ENCODE assay signal across 8 mouse cellular contexts in the genomic region with DNA sequence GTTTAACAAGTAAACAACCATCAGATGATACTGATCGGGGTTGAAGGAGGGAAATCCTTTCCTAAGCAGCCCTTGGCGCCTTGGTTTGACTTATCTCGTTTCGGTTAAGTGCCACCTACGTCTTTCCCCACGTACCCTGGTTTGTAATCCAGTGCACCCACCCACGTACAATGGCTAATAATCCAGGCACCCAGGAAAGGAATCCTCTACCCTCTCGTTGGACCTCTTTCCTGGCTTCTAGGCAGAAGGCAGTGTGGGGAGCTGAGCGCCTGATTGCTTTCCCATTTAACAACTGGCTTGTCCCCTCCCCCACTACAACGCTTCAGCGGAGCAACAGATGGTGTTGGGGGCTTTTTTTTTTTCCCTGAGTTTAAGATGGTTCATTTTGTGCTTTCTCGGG.
A peak's percentile ranks its signal among the peaks of the same experiment; 100 is the strongest.
DNase-seq lines count a peak whose midpoint lies in the region; ATAC-seq and TF ChIP-seq lines count a peak whose summit lies in the region.

No protein-coding gene starts in this region.

- no peaks in the 10 kb centered on the region for H3K79me2 ChIP-seq in CH12.LX (replicated peaks; ENCODE audit: control insufficient read depth, extremely low read depth, insufficient read depth, poor library complexity, severe bottlenecking)

- dilution Hi-C loops in CH12.LX (cut with MboI; ENCODE audit: extremely low pct_ligation_motif_present, extremely low pct_unique_long_range_greater_than_20kb, low sequenced_read_pairs) = no loop called here

- no peak for TF ChIP-seq CTCF in CH12.LX (conservative IDR thresholded peaks at IDR 0.05 in 1 of 2, IDR thresholded peaks at IDR 0.05 in 1 of 2; ENCODE audit: low read depth in 2 of 2, low read length in 2 of 2)

- peak; percentile 30; the same call in 1 of the 2 replicates for ATAC-seq in frontal cortex, adult (ENCODE audit: low TSS enrichment)
- ATAC-seq in heart, embryonic 16.5 days (replicated peaks; ENCODE audit: extremely low read depth, insufficient read depth, low FRiP score) = no peak
- peak; percentile 57 for ATAC-seq in midbrain, embryonic 11.5 days (ENCODE audit: low FRiP score)

- H3K9me3 ChIP-seq in CH12.LX (replicated peaks; ENCODE audit: low read length) = no peaks in the 10 kb centered on the region
- no peaks in the 10 kb centered on the region for H3K9me3 ChIP-seq in heart, embryonic 16.5 days (replicated peaks; ENCODE audit: control insufficient read depth, low read length)
- no peaks in the 10 kb centered on the region for H3K9me3 ChIP-seq in midbrain, embryonic 11.5 days (ENCODE audit: control insufficient read depth, low read length)

- no peaks in the 10 kb centered on the region for H3K36me3 ChIP-seq in CH12.LX (replicated peaks in 1 of 2; ENCODE audit: control insufficient read depth in 1 of 2, insufficient read depth in 1 of 2, low read length in 1 of 2)
- no peaks in the 10 kb centered on the region for H3K36me3 ChIP-seq in heart, embryonic 16.5 days (ENCODE audit: control insufficient read depth, insufficient read depth)
- H3K36me3 ChIP-seq in midbrain, embryonic 11.5 days (ENCODE audit: control insufficient read depth, insufficient read depth, low read length) = no peaks in the 10 kb centered on the region

- intact Hi-C loops in left cerebral cortex, postnatal 25 days (cut with DNase I) = loop anchor here (1.0 to 10.0 kb wide), 5 partner anchors 69 to 644 kb away; no protein-coding TSS in a partner anchor

- peak overlapping the region; percentile 29 for H3K9ac ChIP-seq in CH12.LX (ENCODE audit: insufficient read depth, low read depth)
- peak overlapping the region; percentile 66 for H3K9ac ChIP-seq in heart, embryonic 16.5 days (ENCODE audit: low read length)
- peak overlapping the region; percentile 69 for H3K9ac ChIP-seq in midbrain, embryonic 11.5 days (ENCODE audit: low read length)

- in situ Hi-C loops in CH12.LX (cut with MboI; ENCODE audit: low pct_ligation_motif_present, low pct_unique_long_range_greater_than_20kb, low sequenced_read_pairs) = no loop called here

- no peak for TF ChIP-seq EP300 in CH12.LX (IDR thresholded peaks at IDR 0.05; ENCODE audit: low read length)

- H3K4me1 ChIP-seq in CH12.LX (ENCODE audit: control insufficient read depth in 1 of 2, insufficient read depth in 2 of 2) = peaks cover 3 to 26% of the 10 kb centered on the region in 2 experiments; a peak in 3 of 4 replicates
- peaks cover 15% of the 10 kb centered on the region for H3K4me1 ChIP-seq in heart, embryonic 16.5 days (ENCODE audit: control insufficient read depth, insufficient read depth, low read length)
- peaks cover 5% of the 10 kb centered on the region for H3K4me1 ChIP-seq in midbrain, embryonic 11.5 days (ENCODE audit: control insufficient read depth, insufficient read depth, low read length)

- under 1% methylated on average over 12 of the region's 12 CpGs for WGBS in heart, embryonic 16.5 days
- under 1% methylated on average over 12 of the region's 12 CpGs for WGBS in midbrain, embryonic 11.5 days

- no peak for DNase-seq in frontal cortex, postnatal 25 days (ENCODE audit: low spot score in 2 of 2)
- DNase-seq in CH12.LX (ENCODE audit: extremely low read depth) = peak; percentile 26
- peak; percentile 75 for DNase-seq in embryo, embryonic 9.5 days (ENCODE audit: extremely low spot score)
- DNase-seq in left cerebral cortex, postnatal 25 days (ENCODE audit: low spot score in 2 of 2) = peak; percentile 50 to 56
- peak; percentile 94 for DNase-seq in midbrain, embryonic 11.5 days (ENCODE audit: low spot score, missing footprints)
- peak; percentile 32 for DNase-seq in yolk sac, embryonic 10.5 days (ENCODE audit: low spot score)

- H3K27me3 ChIP-seq in CH12.LX (replicated peaks) = no peaks in the 10 kb centered on the region
- H3K27me3 ChIP-seq in heart, embryonic 16.5 days (ENCODE audit: control insufficient read depth, insufficient read depth, low read length) = no peaks in the 10 kb centered on the region
- H3K27me3 ChIP-seq in midbrain, embryonic 11.5 days (ENCODE audit: control insufficient read depth, insufficient read depth, low read length) = no peaks in the 10 kb centered on the region

- TF ChIP-seq POLR2A in CH12.LX (IDR thresholded peaks at IDR 0.05; ENCODE audit: low read depth, low read length) = no peak

- peak overlapping the region; percentile 40 to 61 (median 45) for H3K4me3 ChIP-seq in CH12.LX (replicated peaks in 1 of 3; ENCODE audit: low read depth in 2 of 3, low read length in 2 of 3, poor library complexity in 1 of 3)
- H3K4me3 ChIP-seq in heart, embryonic 16.5 days (ENCODE audit: low read length) = peak overlapping the region; percentile 42
- H3K4me3 ChIP-seq in midbrain, embryonic 11.5 days (ENCODE audit: low read depth, low read length) = peak overlapping the region; percentile 37

- H3K27ac ChIP-seq in CH12.LX (ENCODE audit: insufficient read depth, low read depth) = no peak overlapping the region
- no peak overlapping the region for H3K27ac ChIP-seq in heart, embryonic 16.5 days (ENCODE audit: low read length)
- H3K27ac ChIP-seq in midbrain, embryonic 11.5 days (ENCODE audit: low read depth, low read length) = peak overlapping the region; percentile 69

- H3K4me2 ChIP-seq in CH12.LX (ENCODE audit: insufficient read depth, low read depth, poor library complexity, severe bottlenecking) = peak overlapping the region; percentile 47
- H3K4me2 ChIP-seq in heart, embryonic 16.5 days (ENCODE audit: low read depth, low read length) = peak overlapping the region; percentile 84
- peak overlapping the region; percentile 89 for H3K4me2 ChIP-seq in midbrain, embryonic 11.5 days

- no peak for TF ChIP-seq RAD21 in CH12.LX (IDR thresholded peaks at IDR 0.05; ENCODE audit: low read depth, low read length)

TF ChIP-seq in CH12.LX, 34 proteins besides CTCF, POLR2A, EP300 and RAD21:
- TF ChIP-seq ZNF384 (IDR thresholded peaks at IDR 0.05; ENCODE audit: low read depth, low read length) = peak; percentile 51
- TF ChIP-seq CHD2 (IDR thresholded peaks at IDR 0.05; ENCODE audit: low read length) = peak; percentile 70; the same call in 1 of the 2 replicates
- TF ChIP-seq MYC (IDR thresholded peaks at IDR 0.05; ENCODE audit: low read depth, low read length) = no peak
TF ChIP-seq in CH12.LX: peak in this region for 2.

Comparison
In these comparisons a context has a peak if more than half of its experiments do, and no peak if none do; other contexts are left out.
1. DNase-seq: peak in CH12.LX (single experiment), embryo, embryonic 9.5 days (single experiment), left cerebral cortex, postnatal 25 days (2 of 2), midbrain, embryonic 11.5 days (single experiment) and yolk sac, embryonic 10.5 days (single experiment); none in frontal cortex, postnatal 25 days (0 of 2).
2. Peak in every context shown above with its lines, with median percentiles within 50 percentile points of each other: H3K4me2 ChIP-seq, H3K4me3 ChIP-seq and H3K9ac ChIP-seq.